Mouse (Mus musculus) E14TG2a.4 (cell line): ENCODE measurements around the gene Hoga1.

Experiments
- CTCF ChIP-seq: conservative IDR thresholded peaks from 2 replicates; pipeline ENCODE4 v1.5.1; 2014; ENCODE audit warnings: low read length
- NANOG ChIP-seq: IDR thresholded peaks from 2 replicates; pipeline ENCODE4 v1.6.1; 2014; ENCODE audit warnings: borderline replicate concordance, low read length, mixed read lengths

DNA sequence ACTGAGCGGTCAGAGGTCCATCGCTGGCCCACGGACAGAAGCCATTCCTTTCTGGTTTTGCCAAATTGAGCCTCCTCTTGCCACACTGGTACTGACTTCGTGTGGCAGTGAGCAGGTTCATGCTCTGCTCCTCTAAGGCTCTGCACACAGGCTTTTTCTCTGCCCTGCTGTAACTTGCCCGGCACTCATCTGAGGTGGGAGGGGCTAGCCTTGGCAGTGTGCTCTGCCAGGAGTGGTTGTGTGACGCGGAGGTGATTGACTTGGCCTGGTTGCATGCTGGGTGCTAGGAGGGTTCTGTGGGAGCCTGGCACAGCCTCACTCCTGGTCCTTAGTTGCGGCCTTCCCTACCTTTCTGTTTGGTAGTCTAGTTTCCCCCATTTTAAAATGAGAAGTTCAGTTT is 75.0 kb downstream of the Hoga1 start:
- no peak for TF ChIP-seq CTCF
- TF ChIP-seq NANOG = no peak
